Mouse (Mus musculus) small intestine, adult 2 months (tissue): ENCODE results near the gene Hivep1.

Experiments
- CTCF ChIP-seq: fragments of 200-500 bp; IDR thresholded peaks from 2 replicates; pipeline ENCODE4 v1.5.1; 2012; ENCODE audit warnings: low read depth, mild to moderate bottlenecking, control low read depth, inconsistent platforms, low read length, moderate library complexity, mixed read lengths; ENCODE audit not compliant: insufficient replicate concordance, insufficient read length; ENCODE audit errors: extremely low read depth
- POLR2A ChIP-seq: fragments of 200-500 bp; IDR thresholded peaks from 2 replicates; pipeline ENCODE4 v1.6.1; 2012; ENCODE audit warnings: low read depth, mild to moderate bottlenecking, control low read depth, inconsistent platforms, low read length, moderate library complexity

DNA sequence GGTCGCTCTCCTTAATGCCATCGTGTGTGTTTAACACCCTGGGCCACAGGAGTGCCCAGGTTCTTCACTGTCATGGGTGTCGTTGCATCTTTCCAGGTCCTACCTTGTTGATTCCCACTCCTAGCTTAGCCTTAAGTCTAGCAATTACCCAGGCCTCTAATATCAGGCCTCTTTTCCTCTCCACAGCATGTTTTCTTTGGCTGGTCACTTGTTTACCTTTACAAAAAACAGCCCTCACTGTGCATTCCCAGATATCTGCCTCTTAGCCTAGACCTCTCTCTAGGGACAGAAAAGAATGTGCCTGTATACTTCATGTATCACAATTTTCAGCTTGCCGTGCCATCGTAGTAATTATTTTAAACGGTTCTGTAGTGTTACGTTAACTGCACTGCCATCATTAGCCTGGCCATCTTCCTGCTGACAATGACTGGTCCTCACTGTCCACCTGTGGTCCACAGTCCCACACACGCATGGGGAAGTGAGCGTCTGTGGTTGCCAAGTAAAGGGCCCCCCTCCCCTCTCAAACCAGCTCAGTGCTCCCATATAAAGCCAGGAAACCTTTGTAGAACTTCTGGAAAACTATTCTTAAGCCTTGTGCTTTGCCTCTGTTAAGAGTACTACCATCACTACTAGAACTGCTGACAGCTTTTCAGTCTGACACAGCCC lies 98.8 kb downstream of the Hivep1 start:
- TF ChIP-seq CTCF, result no peak
- TF ChIP-seq POLR2A, result no peak
